ENCODE assay signal across 9 mouse cellular contexts in genomic region chr2:124747627-124748026, GRCm38 (mm10).
DNase-seq lines count a peak whose midpoint lies in the region; ATAC-seq lines count a peak whose summit lies in the region.
"Had no signal": no experiment of that assay in that cellular context is flagged by ENCODE, and none has a peak within 500 bp of the region (broad histone marks: within the 10 kb centered on the region; RNA-seq: fewer than 3 reads in every experiment).

No protein-coding gene starts in this region.

- ATAC-seq in activated CD4-positive, CD25-positive, alpha-beta regulatory T cell, adult 4 months = no peak

- DNase-seq in gastrocnemius, postnatal 10 days = peak; percentile 33
- no peak for DNase-seq in gastrocnemius, adult 18-20 months (ENCODE audit: low spot score)
- DNase-seq in ovary, adult 18-20 months (ENCODE audit: low spot score) = peak; percentile 32
- no peak for DNase-seq in ovary, postnatal 10 days (ENCODE audit: low spot score)
- DNase-seq in left cerebral cortex, postnatal 14 days (ENCODE audit: low spot score in 2 of 2) = peak; percentile 67 to 78
- peak; percentile 42 for DNase-seq in telencephalon, adult 2 months (ENCODE audit: low read depth, low spot score)
- no peak for DNase-seq in liver
- DNase-seq: liver, embryonic 13.5 days had no signal

- intact Hi-C loops in left cerebral cortex, postnatal 14 days (cut with DNase I) = no loop called here

Comparison
In these comparisons a context has a peak if more than half of its experiments do, and no peak if none do; other contexts are left out.
1. DNase-seq: peak in gastrocnemius, postnatal 10 days (single experiment), ovary, adult 18-20 months (single experiment), left cerebral cortex, postnatal 14 days (2 of 2) and telencephalon, adult 2 months (single experiment); none in gastrocnemius, adult 18-20 months (single experiment), ovary, postnatal 10 days (single experiment) and liver (single experiment).